Mouse (Mus musculus) forebrain, embryonic 11.5 days (tissue): ENCODE measurements around the gene Dync1h1. TPM values are rescaled to one million over a fixed set of nuclear protein-coding genes. Genes with fewer than 3 reads are reported as not detected.

Experiments
- ATAC-seq: fragments of 200-750 bp; cut with Nextera tagmentation; replicated peaks from 2 replicates; pipeline ENCODE4 v1.8.0; 2017; ENCODE audit warnings: moderate TSS enrichment; ENCODE audit not compliant: low FRiP score
- DNase-seq: peaks from one replicate; pipeline ENCODE4 v3.0.0-alpha.2; 2017; ENCODE audit warnings: low spot score
- H3K27ac ChIP-seq: fragments of 300-500 bp; sonication (generic); 2 replicates; pipeline ENCODE4 v1.5.1; 2014; ENCODE audit warnings: low read depth, low read length
- H3K27me3 ChIP-seq: fragments of 300-500 bp; sonication (generic); 2 replicates; pipeline ENCODE4 v1.6.1; 2014; ENCODE audit warnings: mild to moderate bottlenecking, low read length, mixed read lengths; ENCODE audit not compliant: control insufficient read depth, insufficient read depth
- H3K36me3 ChIP-seq: fragments of 300-500 bp; sonication (generic); 2 replicates; pipeline ENCODE4 v1.6.1; 2014; ENCODE audit warnings: mild to moderate bottlenecking, low read length, moderate library complexity, mixed read lengths; ENCODE audit not compliant: control insufficient read depth, insufficient read depth
- H3K4me1 ChIP-seq: fragments of 300-500 bp; sonication (generic); replicated peaks from 2 replicates; pipeline ENCODE4 v1.6.1; 2014; ENCODE audit warnings: low read length, mixed read lengths; ENCODE audit not compliant: control insufficient read depth, insufficient read depth
- H3K4me2 ChIP-seq: fragments of 300-500 bp; sonication (generic); 2 replicates; pipeline ENCODE4 v1.6.1; 2014; ENCODE audit warnings: low read depth, mild to moderate bottlenecking, low read length, moderate library complexity, mixed read lengths; ENCODE audit not compliant: severe bottlenecking
- H3K4me3 ChIP-seq: fragments of 300-500 bp; sonication (generic); 2 replicates; pipeline ENCODE4 v1.5.1; 2014; ENCODE audit warnings: low read depth, low read length
- H3K9ac ChIP-seq: fragments of 300-500 bp; sonication (generic); 2 replicates; pipeline ENCODE4 v1.6.1; 2014; ENCODE audit warnings: low read length
- H3K9me3 ChIP-seq: fragments of 300-500 bp; sonication (generic); 2 replicates; pipeline ENCODE4 v1.6.1; 2016; ENCODE audit warnings: low read length, mixed read lengths; ENCODE audit not compliant: control insufficient read depth
- WGBS: fragments of 180-500 bp; shearing (Covaris S2); extraction: QIAGEN DNeasy Blood & Tissue Kit; methylation state at CpG from one replicate; pipeline ENCODE4 v1.1.7; 2014; 5-methylcytosine and 5-hydroxymethylcytosine counted together
- polyA plus RNA-seq: library from polyadenylated mRNA; unstranded; fragments of >200 nt; fragmentation: Nextera tagmentation; extraction: Ambion mirVana; gene quantifications from 2 replicates; pipeline ENCODE4 v1.2.1, GENCODE M21; 2014

Dync1h1 gene
- polyA plus RNA-seq: 90.8 and 96.9 TPM in 2 replicates

- Histone ChIP-seq H3K4me3 (peak within 1 kb of the TSS; percentile 97), H3K27me3 (peaks cover 2% of the 10 kb centered on the region; the same call in 1 of the 2 replicates), H3K27ac (peak within 1 kb of the TSS; percentile 89), H3K9me3 (no peaks in the 10 kb centered on the region), H3K36me3 (no peaks in the 10 kb centered on the region), H3K9ac (peak within 1 kb of the TSS; percentile 97), H3K4me1 (no peaks in the 10 kb centered on the region; the same call in 1 of the 2 replicates), H3K4me2 (peak within 1 kb of the TSS; percentile 76)
- WGBS: under 1% methylated on average over 103 of the region's 105 CpGs
- DNase-seq: peak; percentile 96
- ATAC-seq: peak; percentile 94
These were observed at the start of gene Dync1h1 for GRCm38 (mm10) chr12:110601241-110602218. Dync1h1 (plus strand) TSS chr12:110601452.

GRCm38 (mm10) chr12:110552113-110552512 is 49.1 kb upstream of the Dync1h1 start:
- Histone ChIP-seq H3K27ac (no peak overlapping the region), H3K4me1 (no peaks in the 10 kb centered on the region), H3K9me3 (no peaks in the 10 kb centered on the region), H3K4me2 (no peak overlapping the region), H3K36me3 (peaks cover 4% of the 10 kb centered on the region), H3K9ac (no peak overlapping the region), H3K27me3 (no peaks in the 10 kb centered on the region), H3K4me3 (no peak overlapping the region)
- DNase-seq (no peak), ATAC-seq (no peak)
- 89% methylated on average over 13 of the region's 13 CpGs for WGBS

- Histone ChIP-seq H3K27me3 (no peaks in the 10 kb centered on the region), H3K27ac (no peak overlapping the region), H3K36me3 (peaks cover 4% of the 10 kb centered on the region), H3K4me3 (no peak overlapping the region), H3K9me3 (no peaks in the 10 kb centered on the region), H3K9ac (no peak overlapping the region), H3K4me1 (no peaks in the 10 kb centered on the region), H3K4me2 (no peak overlapping the region)
- no peak for DNase-seq
- ATAC-seq: no peak
- 92% methylated on average over 5 of the region's 5 CpGs for WGBS
These were observed 47.9 kb upstream of the Dync1h1 start for GRCm38 (mm10) chr12:110553362-110553761.

- no peaks in the 10 kb centered on the region for H3K27me3 ChIP-seq
- H3K27ac ChIP-seq: no peak overlapping the region
- peaks cover 4% of the 10 kb centered on the region for H3K36me3 ChIP-seq
- H3K4me3 ChIP-seq: no peak overlapping the region
- no peaks in the 10 kb centered on the region for H3K9me3 ChIP-seq
- no peak for ATAC-seq
- no peak overlapping the region for H3K9ac ChIP-seq
- H3K4me2 ChIP-seq: no peak overlapping the region
- DNase-seq: no peak
- WGBS: 90% methylated on average over 21 of the region's 21 CpGs
- H3K4me1 ChIP-seq: no peaks in the 10 kb centered on the region
These were observed 45.6 kb upstream of the Dync1h1 start for GRCm38 (mm10) chr12:110555536-110556240.

GRCm38 (mm10) chr12:110556861-110557628 is 44.2 kb upstream of the Dync1h1 start:
- Histone ChIP-seq H3K9me3 (no peaks in the 10 kb centered on the region), H3K4me2 (no peak overlapping the region), H3K4me3 (no peak overlapping the region), H3K36me3 (peaks cover 8% of the 10 kb centered on the region), H3K27me3 (no peaks in the 10 kb centered on the region), H3K9ac (no peak overlapping the region), H3K4me1 (no peaks in the 10 kb centered on the region), H3K27ac (no peak overlapping the region)
- 69% methylated on average over 18 of the region's 18 CpGs for WGBS
- DNase-seq (no peak), ATAC-seq (no peak)

GRCm38 (mm10) chr12:110558175-110558574 is 43.1 kb upstream of the Dync1h1 start:
- Histone ChIP-seq H3K4me1 (no peaks in the 10 kb centered on the region), H3K27ac (no peak overlapping the region), H3K9ac (no peak overlapping the region), H3K4me3 (no peak overlapping the region), H3K9me3 (no peaks in the 10 kb centered on the region), H3K36me3 (peaks cover 4% of the 10 kb centered on the region), H3K4me2 (no peak overlapping the region), H3K27me3 (no peaks in the 10 kb centered on the region)
- WGBS: 95% methylated on average over 7 of the region's 7 CpGs
- no peak for DNase-seq
- ATAC-seq: no peak

GRCm38 (mm10) chr12:110563383-110563782 is 37.9 kb upstream of the Dync1h1 start:
- Histone ChIP-seq H3K36me3 (peaks cover 4% of the 10 kb centered on the region), H3K4me2 (no peak overlapping the region), H3K27me3 (no peaks in the 10 kb centered on the region), H3K9me3 (no peaks in the 10 kb centered on the region), H3K9ac (no peak overlapping the region), H3K4me1 (no peaks in the 10 kb centered on the region), H3K27ac (no peak overlapping the region), H3K4me3 (no peak overlapping the region)
- DNase-seq (no peak), ATAC-seq (no peak)
- WGBS: 72% methylated on average over 11 of the region's 11 CpGs

- H3K9ac ChIP-seq: no peak overlapping the region
- H3K4me3 ChIP-seq: no peak overlapping the region
- H3K36me3 ChIP-seq: peaks cover 4% of the 10 kb centered on the region
- ATAC-seq (no peak), DNase-seq (no peak)
- no peaks in the 10 kb centered on the region for H3K4me1 ChIP-seq
- H3K4me2 ChIP-seq: no peak overlapping the region
- no peak overlapping the region for H3K27ac ChIP-seq
- H3K9me3 ChIP-seq: no peaks in the 10 kb centered on the region
- WGBS: 94% methylated on average over 11 of the region's 11 CpGs
- no peaks in the 10 kb centered on the region for H3K27me3 ChIP-seq
These were observed 36.4 kb upstream of the Dync1h1 start for GRCm38 (mm10) chr12:110564848-110565247.
